Mouse (Mus musculus) limb, embryonic 14.5 days (tissue): ENCODE data around the gene Ehd4. TPM values are rescaled to one million over a fixed set of nuclear protein-coding genes. Genes with fewer than 3 reads are reported as not detected.

Source experiments
- ATAC-seq: fragments of 200-750 bp; cut with Nextera tagmentation; 2 replicates; pipeline ENCODE4 v1.8.0; 2017; ENCODE audit warnings: low read depth, moderate number of reproducible peaks, moderate TSS enrichment; ENCODE audit not compliant: low FRiP score
- DNase-seq: peaks from one replicate; pipeline ENCODE4 v3.0.0-alpha.2; 2015; ENCODE audit warnings: low spot score
- H3K27ac ChIP-seq: fragments of 300-500 bp; sonication (generic); replicated peaks from 2 replicates; pipeline ENCODE4 v1.5.1; 2014; ENCODE audit warnings: low read depth, mild to moderate bottlenecking, low read length, moderate library complexity, mixed read lengths
- H3K27me3 ChIP-seq: fragments of 300-500 bp; sonication (generic); 2 replicates; pipeline ENCODE4 v1.6.1; 2014; ENCODE audit warnings: low read length, mixed read lengths; ENCODE audit not compliant: control insufficient read depth, insufficient read depth
- H3K36me3 ChIP-seq: fragments of 300-500 bp; sonication (generic); 2 replicates; pipeline ENCODE4 v1.6.1; 2014; ENCODE audit warnings: mild to moderate bottlenecking, low read length, moderate library complexity, mixed read lengths; ENCODE audit not compliant: control insufficient read depth, insufficient read depth
- H3K4me1 ChIP-seq: fragments of 300-500 bp; sonication (generic); 2 replicates; pipeline ENCODE4 v1.6.1; 2014; ENCODE audit warnings: antibody characterized with exemption, low read length, mixed read lengths; ENCODE audit not compliant: control insufficient read depth, insufficient read depth
- H3K4me2 ChIP-seq: fragments of 300-500 bp; sonication (generic); replicated peaks from 2 replicates; pipeline ENCODE4 v1.6.1; 2014; ENCODE audit warnings: low read depth, mild to moderate bottlenecking, low read length, moderate library complexity; ENCODE audit not compliant: severe bottlenecking
- H3K4me3 ChIP-seq: fragments of 300-500 bp; sonication (generic); replicated peaks from 2 replicates; pipeline ENCODE4 v1.5.1; 2014; ENCODE audit warnings: low read length
- H3K9ac ChIP-seq: fragments of 300-500 bp; sonication (generic); 2 replicates; pipeline ENCODE4 v1.6.1; 2014; ENCODE audit warnings: mild to moderate bottlenecking, low read depth, low read length, moderate library complexity; ENCODE audit not compliant: severe bottlenecking
- H3K9me3 ChIP-seq: fragments of 300-500 bp; sonication (generic); 2 replicates; pipeline ENCODE4 v1.6.1; 2016; ENCODE audit warnings: low read length; ENCODE audit not compliant: control insufficient read depth
- POLR2A ChIP-seq: fragments of 200-500 bp; IDR thresholded peaks from 2 replicates; pipeline ENCODE4 v1.8.0; 2012; ENCODE audit warnings: inconsistent platforms, mild to moderate bottlenecking, moderate library complexity, borderline replicate concordance; ENCODE audit not compliant: insufficient read depth, insufficient read length; ENCODE audit errors: extremely low read depth
- WGBS: fragments of 180-500 bp; shearing (Covaris S2); extraction: QIAGEN DNeasy Blood & Tissue Kit; methylation state at CpG from one replicate; pipeline ENCODE4 v1.1.7; 2014; 5-methylcytosine and 5-hydroxymethylcytosine counted together
- polyA plus RNA-seq, 2 experiments: library from polyadenylated mRNA; depleted of rRNA in 1 of 2; stranded (reverse) in 1 of 2; unstranded in 1 of 2; fragments of >200 nt; fragmentation: Nextera tagmentation in 1 of 2; extraction: Ambion mirVana in 1 of 2; gene quantifications; 2 replicates each; pipeline versions ENCODE4 v1.2.1 to v1.2.3; 2012 to 2014

Gene Ehd4
- polyA plus RNA-seq, 2 experiments = 19.7 to 51.0 TPM

DNA sequence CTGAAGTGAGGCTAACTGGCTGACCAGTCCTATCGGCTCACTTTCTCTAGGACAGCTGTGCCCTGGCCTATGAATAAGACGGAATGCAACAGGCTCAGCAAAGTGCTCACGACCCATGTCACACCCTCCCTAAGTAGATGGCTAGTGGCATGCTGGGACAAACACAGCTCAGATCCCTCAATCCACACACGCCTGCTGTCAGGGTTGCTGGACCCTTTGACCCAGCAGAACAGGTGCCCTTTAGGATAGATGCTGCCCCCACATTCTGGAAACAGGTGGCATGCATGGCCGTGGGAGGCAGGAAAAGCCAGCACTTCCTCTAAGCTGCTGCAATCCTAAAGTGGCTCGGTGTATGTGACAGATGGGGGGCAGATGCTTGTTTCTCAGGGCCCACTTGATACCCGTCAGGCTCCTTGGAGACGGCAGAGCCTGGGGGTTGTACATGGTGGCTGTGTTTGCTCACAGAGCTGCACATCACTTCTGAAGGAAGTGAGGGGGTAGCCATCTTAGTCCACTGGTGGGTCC lies 84.9 kb downstream of the Ehd4 start:
- Histone ChIP-seq H3K27me3 (no peaks in the 10 kb centered on the region), H3K9ac (no peak overlapping the region; the same call in 1 of the 2 replicates), H3K27ac (no peak overlapping the region), H3K36me3 (no peaks in the 10 kb centered on the region), H3K9me3 (no peaks in the 10 kb centered on the region), H3K4me3 (no peak overlapping the region), H3K4me2 (no peak overlapping the region), H3K4me1 (no peaks in the 10 kb centered on the region)
- no peak for TF ChIP-seq POLR2A
- peak; percentile 44 for DNase-seq
- ATAC-seq = peak; percentile 84
- WGBS = 60% methylated on average over 8 of the region's 8 CpGs

- no peaks in the 10 kb centered on the region for H3K9me3 ChIP-seq
- no peak overlapping the region for H3K4me2 ChIP-seq
- peak; percentile 25 for DNase-seq
- no peaks in the 10 kb centered on the region for H3K4me1 ChIP-seq
- H3K4me3 ChIP-seq = no peak overlapping the region
- H3K9ac ChIP-seq = no peak overlapping the region; the same call in 1 of the 2 replicates
- H3K36me3 ChIP-seq = no peaks in the 10 kb centered on the region
- peak; percentile 21; the same call in 1 of the 2 replicates for ATAC-seq
- WGBS = 45% methylated on average over 16 of the region's 16 CpGs
- H3K27me3 ChIP-seq = no peaks in the 10 kb centered on the region
- no peak overlapping the region for H3K27ac ChIP-seq
- TF ChIP-seq POLR2A = no peak
These were observed 85.6 kb downstream of the Ehd4 start for GRCm38 (mm10) chr2:120068555-120069465.

DNA sequence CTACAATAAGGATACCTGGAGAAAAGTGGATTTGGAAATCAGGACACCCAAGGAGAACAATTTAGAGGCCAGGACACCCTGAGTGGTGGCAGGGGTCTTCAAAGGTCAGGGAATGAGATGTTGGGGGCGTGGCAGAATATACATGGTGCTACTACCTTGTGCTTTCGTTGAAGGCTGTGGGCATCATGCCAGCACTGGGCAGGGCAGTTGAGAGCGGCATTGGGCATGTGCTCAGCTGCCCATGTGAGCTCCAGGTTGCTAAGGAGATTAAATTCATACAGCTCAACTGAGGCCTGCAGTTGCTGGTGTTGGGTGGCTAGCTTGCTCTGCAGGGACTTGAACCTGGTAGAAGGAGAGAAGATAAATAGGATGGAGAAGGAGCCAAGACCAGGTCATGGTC lies 88.2 kb downstream of the Ehd4 start:
- no peak for TF ChIP-seq POLR2A
- Histone ChIP-seq H3K9ac (no peak overlapping the region), H3K27ac (no peak overlapping the region), H3K4me2 (no peak overlapping the region), H3K4me1 (no peaks in the 10 kb centered on the region), H3K27me3 (no peaks in the 10 kb centered on the region), H3K9me3 (no peaks in the 10 kb centered on the region), H3K4me3 (no peak overlapping the region), H3K36me3 (no peaks in the 10 kb centered on the region)
- DNase-seq (no peak), ATAC-seq (no peak)
- 83% methylated on average over 3 of the region's 3 CpGs for WGBS

- 84% methylated on average over 10 of the region's 10 CpGs for WGBS
These were observed 89.2 kb downstream of the Ehd4 start for GRCm38 (mm10) chr2:120065243-120065642.

DNA sequence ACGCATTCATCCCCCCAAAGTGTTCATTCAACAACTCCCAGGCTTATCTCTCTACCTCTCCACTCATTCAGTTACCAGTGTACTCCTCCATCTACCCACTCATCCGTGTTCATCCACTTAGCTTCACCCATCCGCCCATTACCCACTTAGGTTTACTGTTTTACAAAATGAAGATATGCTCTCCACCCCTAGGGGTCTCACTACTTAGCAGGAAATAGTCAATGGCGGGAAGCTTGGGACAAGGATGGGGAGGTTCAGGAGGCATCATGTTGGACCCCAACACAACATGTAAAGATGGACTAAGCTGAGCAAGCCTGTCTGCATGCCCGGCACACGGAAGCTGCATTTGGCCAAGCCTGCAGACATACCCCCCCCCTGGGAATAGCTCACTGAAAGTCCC lies 89.8 kb downstream of the Ehd4 start:
- Histone ChIP-seq H3K9ac (no peak overlapping the region), H3K27me3 (no peaks in the 10 kb centered on the region), H3K36me3 (no peaks in the 10 kb centered on the region), H3K4me2 (no peak overlapping the region), H3K4me1 (no peaks in the 10 kb centered on the region), H3K27ac (no peak overlapping the region), H3K4me3 (no peak overlapping the region), H3K9me3 (no peaks in the 10 kb centered on the region)
- 81% methylated on average over 6 of the region's 6 CpGs for whole genome bisulfite sequencing
- no peak for ATAC-seq
- no peak for TF ChIP-seq POLR2A
- DNase-seq = no peak

More at GRCm38 (mm10) chr2:120065243-120065642, 89.2 kb downstream of the Ehd4 start:
- no peaks in the 10 kb centered on the region for H3K9me3 ChIP-seq
- no peak for TF ChIP-seq POLR2A
- no peaks in the 10 kb centered on the region for H3K4me1 ChIP-seq
- H3K36me3 ChIP-seq = no peaks in the 10 kb centered on the region
- no peak overlapping the region for H3K4me2 ChIP-seq
- H3K9ac ChIP-seq = no peak overlapping the region
- DNase-seq (no peak), ATAC-seq (no peak)
- H3K27me3 ChIP-seq = no peaks in the 10 kb centered on the region
- no peak overlapping the region for H3K4me3 ChIP-seq
- H3K27ac ChIP-seq = no peak overlapping the region
